Comparison of ENCODE assay signal across 15 mouse cellular contexts in genomic region chr6:107462440-107462839, GRCm38 (mm10).
DNase-seq lines count a peak whose midpoint lies in the region; ATAC-seq and TF ChIP-seq lines count a peak whose summit lies in the region.
"Had no signal": no experiment of that assay in that cellular context is flagged by ENCODE, and none has a peak within 500 bp of the region (broad histone marks: within the 10 kb centered on the region; RNA-seq: fewer than 3 reads in every experiment).

No protein-coding gene starts in this region.

- H3K27ac ChIP-seq in neural tube, embryonic 11.5 days (ENCODE audit: low read depth, low read length), result no peak overlapping the region
- H3K27ac ChIP-seq in forebrain, embryonic 16.5 days (ENCODE audit: low read length), result no peak overlapping the region
- H3K27ac ChIP-seq in midbrain, embryonic 10.5 days (replicated peaks), result no peak overlapping the region
- no peak overlapping the region for H3K27ac ChIP-seq in lung, postnatal 0 days (ENCODE audit: low read length)
- H3K27ac ChIP-seq: liver, embryonic 14.5 days; macrophage had no signal

- no peak overlapping the region for H3K4me3 ChIP-seq in neural tube, embryonic 11.5 days (ENCODE audit: low read depth, low read length)
- no peak overlapping the region for H3K4me3 ChIP-seq in forebrain, embryonic 16.5 days (replicated peaks; ENCODE audit: low read length)
- no peak overlapping the region for H3K4me3 ChIP-seq in midbrain, embryonic 10.5 days
- H3K4me3 ChIP-seq in lung, postnatal 0 days (ENCODE audit: low read depth, low read length), result no peak overlapping the region

- H3K9ac ChIP-seq in neural tube, embryonic 11.5 days (ENCODE audit: low read length), result no peak overlapping the region
- H3K9ac ChIP-seq in forebrain, embryonic 16.5 days (replicated peaks; ENCODE audit: low read depth, low read length), result no peak overlapping the region
- H3K9ac ChIP-seq in lung, postnatal 0 days (replicated peaks; ENCODE audit: low read depth), result no peak overlapping the region
- H3K9ac ChIP-seq: liver, embryonic 14.5 days had no signal

- no peak for TF ChIP-seq CTCF in lung, postnatal 0 days (IDR thresholded peaks at IDR 0.05)

- peak; percentile 13 for DNase-seq in neural tube, embryonic 11.5 days (ENCODE audit: low spot score)
- DNase-seq in neural tube, embryonic 10.5 days (ENCODE audit: extremely low spot score, low spot score), result no peak
- DNase-seq in midbrain, embryonic 10.5 days (ENCODE audit: low spot score), result peak; percentile 14
- peak; percentile 2 for DNase-seq in retina, postnatal 1 day
- DNase-seq in thymus, postnatal 25 days, result no peak
- no peak for DNase-seq in kidney, adult 9 months
- no peak for DNase-seq in lung, postnatal 0 days (ENCODE audit: low spot score)
- DNase-seq: cerebellum, adult 8-10 months; heart, adult 18-20 months; left cerebral cortex, postnatal 4 days; right cerebral cortex, postnatal 14 days; thymus, adult 18-20 months had no signal

- no peak for TF ChIP-seq EP300 in lung, postnatal 0 days (IDR thresholded peaks at IDR 0.05)

- no peak overlapping the region for H3K4me2 ChIP-seq in neural tube, embryonic 11.5 days (ENCODE audit: low read depth)
- no peak overlapping the region for H3K4me2 ChIP-seq in forebrain, embryonic 16.5 days (ENCODE audit: low read length)
- no peak overlapping the region for H3K4me2 ChIP-seq in lung, postnatal 0 days (replicated peaks; ENCODE audit: low read depth, low read length)

- 16% methylated on average over 2 of the region's 2 CpGs for WGBS in neural tube, embryonic 11.5 days
- WGBS in forebrain, embryonic 16.5 days, result 0% methylated on average over 2 of the region's 2 CpGs
- 19% methylated on average over 2 of the region's 2 CpGs for WGBS in midbrain, embryonic 10.5 days
- WGBS in lung, postnatal 0 days, result 42% methylated on average over 2 of the region's 2 CpGs

- H3K9me3 ChIP-seq in neural tube, embryonic 11.5 days (ENCODE audit: control insufficient read depth, low read length), result no peaks in the 10 kb centered on the region
- H3K9me3 ChIP-seq in forebrain, embryonic 16.5 days (ENCODE audit: control insufficient read depth, low read length), result no peaks in the 10 kb centered on the region
- no peaks in the 10 kb centered on the region for H3K9me3 ChIP-seq in midbrain, embryonic 10.5 days (replicated peaks)
- no peaks in the 10 kb centered on the region for H3K9me3 ChIP-seq in lung, postnatal 0 days (ENCODE audit: low read length)

- peak; percentile 91 for ATAC-seq in neural tube, embryonic 11.5 days (ENCODE audit: insufficient read depth, low FRiP score, low TSS enrichment)
- peak; percentile 98 for ATAC-seq in forebrain, embryonic 16.5 days
- no peak for ATAC-seq in lung, postnatal 0 days

- H3K4me1 ChIP-seq in neural tube, embryonic 11.5 days (ENCODE audit: control insufficient read depth, insufficient read depth, low read length), result no peaks in the 10 kb centered on the region
- H3K4me1 ChIP-seq in forebrain, embryonic 16.5 days (replicated peaks; ENCODE audit: control insufficient read depth, insufficient read depth, low read length), result no peaks in the 10 kb centered on the region
- H3K4me1 ChIP-seq in midbrain, embryonic 10.5 days, result peaks cover 8% of the 10 kb centered on the region
- no peaks in the 10 kb centered on the region for H3K4me1 ChIP-seq in lung, postnatal 0 days (ENCODE audit: insufficient read depth, low read depth, low read length)

- H3K36me3 ChIP-seq in neural tube, embryonic 11.5 days (ENCODE audit: control insufficient read depth, insufficient read depth, low read length), result no peaks in the 10 kb centered on the region
- H3K36me3 ChIP-seq in forebrain, embryonic 16.5 days (ENCODE audit: control insufficient read depth, insufficient read depth), result no peaks in the 10 kb centered on the region
- no peaks in the 10 kb centered on the region for H3K36me3 ChIP-seq in midbrain, embryonic 10.5 days
- no peaks in the 10 kb centered on the region for H3K36me3 ChIP-seq in lung, postnatal 0 days (ENCODE audit: insufficient read depth, low read length)

- no peaks in the 10 kb centered on the region for H3K27me3 ChIP-seq in neural tube, embryonic 11.5 days (ENCODE audit: control insufficient read depth, insufficient read depth, low read length)
- H3K27me3 ChIP-seq in forebrain, embryonic 16.5 days (replicated peaks; ENCODE audit: control insufficient read depth, insufficient read depth, low read length), result no peaks in the 10 kb centered on the region
- no peaks in the 10 kb centered on the region for H3K27me3 ChIP-seq in midbrain, embryonic 10.5 days (ENCODE audit: low read depth, poor library complexity, severe bottlenecking)
- H3K27me3 ChIP-seq in lung, postnatal 0 days (replicated peaks; ENCODE audit: insufficient read depth, low read length), result no peaks in the 10 kb centered on the region

Comparison
In these comparisons a context has a peak if more than half of its experiments do, and no peak if none do; other contexts are left out.
1. DNase-seq: peak in neural tube, embryonic 11.5 days (single experiment), midbrain, embryonic 10.5 days (single experiment) and retina, postnatal 1 day (single experiment); none in neural tube, embryonic 10.5 days (single experiment), thymus, postnatal 25 days (single experiment), kidney, adult 9 months (single experiment) and lung, postnatal 0 days (single experiment).